3 mouse cellular contexts compared by ENCODE assay signal in genomic region chr16:56079419-56079818, GRCm38 (mm10).
TF ChIP-seq lines count a peak whose summit lies in the region.

No protein-coding gene starts in this region.

TF ChIP-seq in CH12.LX, 34 proteins besides CTCF, POLR2A, EP300 and RAD21:
- no peak for TF ChIP-seq JUND (conservative IDR thresholded peaks at IDR 0.05; ENCODE audit: low read depth, low read length)
- TF ChIP-seq MAFK (IDR thresholded peaks at IDR 0.05; ENCODE audit: insufficient replicate concordance, low read length) = peak; percentile 88

TF ChIP-seq in ES-E14, 5 proteins besides CTCF, POLR2A, EP300 and RAD21:
- peak; percentile 57 for TF ChIP-seq MAFK (IDR thresholded peaks at IDR 0.05; ENCODE audit: insufficient read depth, low read depth, low read length)
- TF ChIP-seq CHD2 (IDR thresholded peaks at IDR 0.05; ENCODE audit: low read depth, low read length) = no peak

TF ChIP-seq in MEL, 35 proteins besides CTCF, POLR2A, EP300 and RAD21:
- TF ChIP-seq MAFK (IDR thresholded peaks at IDR 0.05; ENCODE audit: borderline replicate concordance, low read depth, low read length) (peak; percentile 76), SMC3 (IDR thresholded peaks at IDR 0.05; ENCODE audit: low read depth, low read length) (no peak)
